Mouse (Mus musculus): Measurements from ENCODE around the gene Klra4. TPM values are rescaled to one million over a fixed set of nuclear protein-coding genes. Genes with fewer than 3 reads are reported as not detected.
"Not testable (repeated sequence)": the region's sequence is repeated elsewhere in the genome, so short reads cannot be mapped to it uniquely, and the experiment has no call there.

Gene Klra4
- polyA plus RNA-seq (2015; fragmentation: Nextera tagmentation; extraction: Ambion mirVana), result not detected in 2 replicates

DNA sequence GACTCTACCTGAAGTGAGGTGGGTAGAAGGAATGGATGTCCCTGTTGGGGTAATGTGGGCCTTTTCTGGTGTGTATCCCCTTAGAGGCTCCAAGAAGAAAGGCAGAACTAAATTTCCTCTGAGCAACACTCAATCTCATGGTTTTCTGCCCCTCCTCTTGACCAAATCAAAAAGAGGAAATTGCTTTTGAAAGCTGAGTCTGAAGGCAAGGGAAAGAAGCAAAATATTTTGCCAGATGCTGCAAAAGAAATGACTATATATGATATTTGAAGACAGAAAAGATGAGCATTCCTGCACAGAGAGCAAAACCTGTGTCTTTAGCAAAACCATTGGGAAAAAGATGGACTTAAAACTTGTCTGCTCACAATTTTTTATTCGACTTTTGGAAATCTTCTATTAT, at the start of gene Klra4:
Gene Klra4, minus strand, starts transcription at position 101 of the 400 bp plus-strand sequence.
- not testable (repeated sequence) for H3K9ac ChIP-seq (replicated peaks); H3K4me1 ChIP-seq (ENCODE audit: insufficient read depth); DNase-seq; H3K27ac ChIP-seq (ENCODE audit: low read depth); ATAC-seq; H3K4me3 ChIP-seq (ENCODE audit: low read depth, low read length); H3K4me2 ChIP-seq (ENCODE audit: low read depth, low read length); H3K9me3 ChIP-seq (ENCODE audit: low read length); H3K27me3 ChIP-seq (ENCODE audit: insufficient read depth, low read length); H3K36me3 ChIP-seq (replicated peaks; ENCODE audit: insufficient read depth, low read length)
- WGBS (ENCODE audit: insufficient replicate concordance), result 55% methylated on average over 1 of the region's 1 CpGs

DNA sequence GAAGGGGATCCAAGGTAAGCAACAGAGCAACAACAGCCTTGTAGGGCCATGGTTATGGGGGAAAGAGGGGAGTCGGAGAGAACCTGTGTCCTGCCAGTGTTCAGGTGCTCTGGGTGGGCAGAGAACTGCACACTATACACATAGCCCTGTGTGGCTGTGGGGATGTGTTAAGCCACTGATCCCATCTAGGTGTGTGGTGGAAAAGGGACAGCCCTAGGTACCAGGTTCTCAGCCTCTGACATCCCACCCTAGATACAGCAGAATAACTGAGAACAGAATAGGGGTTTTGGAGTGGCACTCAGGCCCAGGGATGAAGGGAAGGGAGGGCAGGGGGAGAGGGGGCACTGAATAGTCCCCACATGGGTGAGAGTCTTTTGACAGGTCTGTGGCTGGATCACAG, 43.4 kb upstream of the Klra4 start:
- H3K9me3 ChIP-seq (ENCODE audit: low read length), result no peaks in the 10 kb centered on the region
- TF ChIP-seq EP300 (IDR thresholded peaks at IDR 0.05; ENCODE audit: low read depth), result no peak
- no peak for TF ChIP-seq CTCF (IDR thresholded peaks at IDR 0.05; ENCODE audit: low read depth)
- no peaks in the 10 kb centered on the region for H3K36me3 ChIP-seq (replicated peaks; ENCODE audit: insufficient read depth, low read length)
- no peak overlapping the region for H3K27ac ChIP-seq (ENCODE audit: low read depth)
- no peak overlapping the region for H3K9ac ChIP-seq (replicated peaks)
- ATAC-seq (no peak), DNase-seq (no peak)
- H3K4me2 ChIP-seq (ENCODE audit: low read depth, low read length), result no peak overlapping the region
- no peak overlapping the region for H3K4me3 ChIP-seq (ENCODE audit: low read depth, low read length)
- 75% methylated on average over 1 of the region's 1 CpGs for WGBS (ENCODE audit: insufficient replicate concordance)
- no peaks in the 10 kb centered on the region for H3K27me3 ChIP-seq (ENCODE audit: insufficient read depth, low read length)
- H3K4me1 ChIP-seq (ENCODE audit: insufficient read depth), result no peaks in the 10 kb centered on the region

DNA sequence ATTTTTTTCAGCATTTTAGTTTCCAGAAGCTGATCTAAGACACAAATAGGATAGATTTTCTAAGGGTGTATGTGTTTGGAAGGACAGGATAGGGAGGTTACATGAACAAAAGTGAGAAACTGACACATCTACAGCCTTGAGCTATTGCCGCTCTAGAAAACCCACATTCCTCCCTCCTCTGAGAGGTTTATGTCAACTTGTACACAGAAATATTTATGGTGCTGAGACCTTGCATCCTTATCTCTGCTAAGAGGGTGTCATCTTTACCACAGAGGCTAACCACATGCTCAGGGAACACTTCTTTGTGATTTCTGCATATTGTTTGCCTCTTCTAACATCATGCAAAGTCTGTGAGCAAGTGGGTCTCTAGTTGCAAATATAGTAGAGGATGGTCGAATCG, 35.7 kb upstream of the Klra4 start:
- H3K4me2 ChIP-seq (ENCODE audit: low read depth, low read length), result not testable (repeated sequence)

DNA sequence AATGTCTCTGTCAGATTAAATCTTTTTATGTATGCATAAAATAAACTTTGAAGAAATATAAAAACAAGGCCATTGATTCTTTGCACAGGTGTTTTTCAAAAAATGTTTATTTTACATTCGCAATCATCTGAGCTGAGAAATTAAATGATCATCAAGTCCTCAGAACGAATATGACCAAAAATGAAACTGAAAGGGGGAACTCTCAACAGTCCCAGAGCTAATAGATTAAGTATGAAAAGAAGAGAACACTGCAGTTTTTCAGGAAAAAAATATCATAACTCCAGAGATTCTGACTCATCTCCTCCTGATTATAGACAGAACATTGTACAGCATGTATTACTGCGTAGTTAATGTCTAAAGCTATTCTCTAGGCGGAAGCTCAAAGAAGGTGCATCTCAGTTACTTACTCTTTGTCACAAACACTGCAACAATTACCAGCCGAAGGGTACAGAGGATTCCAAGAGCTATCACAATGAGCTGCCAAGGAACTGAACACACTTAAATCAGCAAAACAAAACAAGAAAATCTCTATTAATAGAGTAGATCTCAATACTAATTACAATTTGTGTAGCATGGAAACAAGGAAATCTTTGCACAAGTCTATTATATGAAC, 25.4 kb upstream of the Klra4 start:
- 71% methylated on average over 5 of the region's 5 CpGs for WGBS (ENCODE audit: insufficient replicate concordance)
- Histone ChIP-seq H3K36me3 (replicated peaks; ENCODE audit: insufficient read depth, low read length) (no peaks in the 10 kb centered on the region), H3K4me3 (ENCODE audit: low read depth, low read length) (no peak overlapping the region), H3K4me2 (ENCODE audit: low read depth, low read length) (no peak overlapping the region), H3K4me1 (ENCODE audit: insufficient read depth) (no peaks in the 10 kb centered on the region), H3K9ac (replicated peaks) (no peak overlapping the region), H3K27ac (ENCODE audit: low read depth) (no peak overlapping the region), H3K27me3 (ENCODE audit: insufficient read depth, low read length) (no peaks in the 10 kb centered on the region), H3K9me3 (ENCODE audit: low read length) (no peaks in the 10 kb centered on the region)
- TF ChIP-seq EP300 (IDR thresholded peaks at IDR 0.05; ENCODE audit: low read depth) (no peak), CTCF (IDR thresholded peaks at IDR 0.05; ENCODE audit: low read depth) (no peak)
- no peak for ATAC-seq
- DNase-seq, result no peak

More for the DNA sequence above, 35.7 kb upstream of the Klra4 start:
- H3K4me3 ChIP-seq (ENCODE audit: low read depth, low read length); DNase-seq; H3K36me3 ChIP-seq (replicated peaks; ENCODE audit: insufficient read depth, low read length); H3K9ac ChIP-seq (replicated peaks); ATAC-seq; H3K27ac ChIP-seq (ENCODE audit: low read depth); H3K4me1 ChIP-seq (ENCODE audit: insufficient read depth); H3K9me3 ChIP-seq (ENCODE audit: low read length); H3K27me3 ChIP-seq (ENCODE audit: insufficient read depth, low read length): not testable (repeated sequence)
- WGBS (ENCODE audit: insufficient replicate concordance), result 68% methylated on average over 3 of the region's 3 CpGs

DNA sequence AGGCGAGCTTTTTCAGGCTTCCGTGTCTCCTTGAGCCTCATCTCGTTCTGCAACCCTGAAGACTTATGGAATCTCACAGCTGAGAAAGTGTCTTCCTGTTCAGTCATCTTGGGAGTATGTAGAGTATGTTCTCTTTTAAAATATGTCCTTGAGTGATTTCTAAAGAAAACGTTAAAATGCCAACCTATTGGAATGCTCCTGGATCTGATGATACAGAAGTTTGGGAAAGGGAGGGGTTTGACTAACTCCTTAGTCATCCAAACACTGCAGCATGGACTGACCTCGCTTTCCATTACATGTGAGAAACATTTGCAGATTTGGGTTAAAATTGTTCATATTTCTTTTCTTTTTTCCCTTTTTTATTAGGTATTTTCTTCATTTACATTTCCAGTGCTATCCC, 1.9 kb downstream of the Klra4 start:
- no peak overlapping the region for H3K4me2 ChIP-seq (ENCODE audit: low read depth, low read length)
- 69% methylated on average over 5 of the region's 5 CpGs for WGBS (ENCODE audit: insufficient replicate concordance)

DNA sequence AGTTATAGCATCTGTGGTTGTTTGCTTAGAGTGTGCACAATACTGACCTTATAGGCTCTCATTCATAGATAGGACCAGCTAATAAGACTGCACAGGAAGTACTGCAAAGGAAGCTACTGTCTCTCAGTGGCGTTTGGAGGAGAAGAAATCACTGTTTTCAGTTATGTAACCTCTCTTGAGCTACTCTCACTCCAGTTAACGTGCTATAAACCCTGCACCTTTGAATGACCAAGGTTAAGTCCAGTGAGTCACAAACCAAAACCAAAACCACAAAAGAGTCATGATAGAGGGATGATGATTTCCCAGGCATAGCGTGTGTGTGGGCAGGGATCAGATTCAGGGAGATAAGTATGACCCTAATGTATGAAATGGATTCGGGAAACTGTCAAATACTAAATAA, 31.9 kb downstream of the Klra4 start:
- not testable (repeated sequence) for ATAC-seq; H3K4me1 ChIP-seq (ENCODE audit: insufficient read depth); H3K27ac ChIP-seq (ENCODE audit: low read depth); DNase-seq; H3K9me3 ChIP-seq (ENCODE audit: low read length); H3K27me3 ChIP-seq (ENCODE audit: insufficient read depth, low read length); H3K36me3 ChIP-seq (replicated peaks; ENCODE audit: insufficient read depth, low read length); H3K9ac ChIP-seq (replicated peaks); H3K4me3 ChIP-seq (ENCODE audit: low read depth, low read length); H3K4me2 ChIP-seq (ENCODE audit: low read depth, low read length)
- WGBS (ENCODE audit: insufficient replicate concordance), result 40% methylated on average over 4 of the region's 4 CpGs

More for the DNA sequence above, 1.9 kb downstream of the Klra4 start:
- no peaks in the 10 kb centered on the region for H3K9me3 ChIP-seq (ENCODE audit: low read length)
- no peaks in the 10 kb centered on the region for H3K4me1 ChIP-seq (ENCODE audit: insufficient read depth)
- TF ChIP-seq EP300 (IDR thresholded peaks at IDR 0.05; ENCODE audit: low read depth), result no peak
- TF ChIP-seq CTCF (IDR thresholded peaks at IDR 0.05; ENCODE audit: low read depth), result no peak
- H3K27me3 ChIP-seq (ENCODE audit: insufficient read depth, low read length), result no peaks in the 10 kb centered on the region
- ATAC-seq (no peak), DNase-seq (no peak)
- H3K36me3 ChIP-seq (replicated peaks; ENCODE audit: insufficient read depth, low read length), result no peaks in the 10 kb centered on the region
- no peak overlapping the region for H3K4me3 ChIP-seq (ENCODE audit: low read depth, low read length)
- no peak overlapping the region for H3K9ac ChIP-seq (replicated peaks)
- H3K27ac ChIP-seq (ENCODE audit: low read depth), result no peak overlapping the region

DNA sequence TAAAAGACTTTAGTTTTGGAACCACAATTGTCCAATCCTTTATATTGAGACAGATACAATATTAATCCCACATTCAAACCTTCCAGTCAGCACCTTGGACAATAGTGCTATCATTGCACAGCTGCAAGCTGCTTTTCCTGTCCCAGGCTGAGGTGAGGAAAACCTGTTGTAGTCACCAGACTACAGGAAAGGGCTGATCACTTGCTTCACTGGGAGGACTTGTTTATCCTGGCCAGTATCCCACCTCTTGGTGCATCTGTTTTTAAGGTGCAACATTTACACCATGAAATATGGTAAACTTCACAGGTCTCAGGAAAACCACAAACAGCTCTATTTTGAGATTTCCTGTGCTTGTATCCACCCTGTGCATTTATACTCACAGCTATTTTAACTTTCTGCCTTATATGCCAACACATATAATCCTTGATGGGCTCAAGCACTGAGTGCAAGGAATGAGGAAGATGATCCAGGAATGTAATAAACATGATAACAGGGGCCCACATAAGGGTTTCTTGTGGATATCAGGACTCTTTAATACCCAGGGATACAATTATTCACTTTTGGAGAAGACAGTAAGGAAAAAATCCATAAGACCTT, 35.5 kb downstream of the Klra4 start:
- not testable (repeated sequence) for ATAC-seq; H3K27ac ChIP-seq (ENCODE audit: low read depth)

More for the DNA sequence above, 35.5 kb downstream of the Klra4 start:
- not testable (repeated sequence) for DNase-seq; H3K4me3 ChIP-seq (ENCODE audit: low read depth, low read length); H3K4me2 ChIP-seq (ENCODE audit: low read depth, low read length); H3K9me3 ChIP-seq (ENCODE audit: low read length); H3K9ac ChIP-seq (replicated peaks); H3K4me1 ChIP-seq (ENCODE audit: insufficient read depth); H3K27me3 ChIP-seq (ENCODE audit: insufficient read depth, low read length); H3K36me3 ChIP-seq (replicated peaks; ENCODE audit: insufficient read depth, low read length)

All from liver, postnatal 0 days (tissue).